9 mouse cellular contexts compared by ENCODE assay signal in the genomic region with DNA sequence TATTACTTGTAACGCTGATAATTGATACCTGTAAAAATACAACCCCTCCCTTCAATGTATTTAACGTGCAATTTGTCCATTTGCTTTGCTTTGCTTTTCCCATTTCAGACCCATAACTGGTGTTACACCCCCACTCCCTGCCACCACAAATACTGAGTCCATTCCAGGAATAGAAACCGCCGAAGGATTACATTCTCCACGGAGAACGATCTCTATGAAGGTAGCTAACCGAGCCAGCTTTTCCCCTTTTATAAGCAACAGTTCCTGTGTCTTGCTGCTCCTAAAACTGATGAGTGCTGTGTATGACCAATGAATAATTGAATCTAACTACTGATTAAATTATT.
DNase-seq lines count a peak whose midpoint lies in the region; ATAC-seq and TF ChIP-seq lines count a peak whose summit lies in the region.
"Had no signal": no experiment of that assay in that cellular context is flagged by ENCODE, and none has a peak within 500 bp of the region (broad histone marks: within the 10 kb centered on the region; RNA-seq: fewer than 3 reads in every experiment).

No protein-coding gene starts in this region.

- TF ChIP-seq CTCF in layer of hippocampus, adult 2 months (conservative IDR thresholded peaks at IDR 0.05) = no peak
- no peak for TF ChIP-seq CTCF in hindbrain, postnatal 0 days (IDR thresholded peaks at IDR 0.05; ENCODE audit: low read depth)

- peak overlapping the region; percentile 37 for H3K9ac ChIP-seq in hindbrain, postnatal 0 days (replicated peaks; ENCODE audit: low read length)
- H3K9ac ChIP-seq in neural tube, embryonic 14.5 days (replicated peaks; ENCODE audit: low read depth, low read length) = peak overlapping the region; percentile 12; the same call in 1 of the 2 replicates

- no peaks in the 10 kb centered on the region for H3K9me3 ChIP-seq in hindbrain, postnatal 0 days (ENCODE audit: low read length)
- H3K9me3 ChIP-seq in neural tube, embryonic 14.5 days (ENCODE audit: control insufficient read depth, low read length) = no peaks in the 10 kb centered on the region

- no peak for DNase-seq in layer of hippocampus, adult 2 months (ENCODE audit: low spot score in 2 of 2)
- no peak for DNase-seq in layer of hippocampus, postnatal 25 days (ENCODE audit: extremely low spot score in 1 of 2, low spot score in 1 of 2)
- peak; percentile 48 for DNase-seq in fibroblast of lung, adult 2 months (ENCODE audit: low read depth)
- DNase-seq in hindbrain, postnatal 0 days (ENCODE audit: low spot score) = peak; percentile 70
- no peak for DNase-seq in layer of hippocampus, postnatal 10 days (ENCODE audit: low spot score in 2 of 2)
- DNase-seq in urinary bladder, postnatal 10 days (ENCODE audit: low spot score) = no peak

- H3K4me1 ChIP-seq in hindbrain, postnatal 0 days (ENCODE audit: insufficient read depth, low read length) = peaks cover 20% of the 10 kb centered on the region
- peaks cover 34% of the 10 kb centered on the region for H3K4me1 ChIP-seq in neural tube, embryonic 14.5 days (ENCODE audit: control insufficient read depth, insufficient read depth, low read length)

- H3K36me3 ChIP-seq in hindbrain, postnatal 0 days (ENCODE audit: insufficient read depth, low read length) = no peaks in the 10 kb centered on the region
- 0 out of 2 replicates have a peak, but pooled peaks cover 4% of the 10 kb centered on the region for H3K36me3 ChIP-seq in neural tube, embryonic 14.5 days (ENCODE audit: control insufficient read depth, insufficient read depth, low read length)

- ATAC-seq in hindbrain, postnatal 0 days = peak; percentile 82
- peak; percentile 71 for ATAC-seq in neural tube, embryonic 14.5 days (ENCODE audit: low read depth)
- no peak for ATAC-seq in granulocyte monocyte progenitor cell, adult 5-6 weeks (replicated peaks; ENCODE audit: poor library complexity, severe bottlenecking)
- ATAC-seq: Patski had no signal

- H3K4me2 ChIP-seq in hindbrain, postnatal 0 days (ENCODE audit: low read depth, low read length) = peak overlapping the region; percentile 51
- H3K4me2 ChIP-seq in neural tube, embryonic 14.5 days (ENCODE audit: low read depth, low read length) = peak overlapping the region; percentile 30

- peak overlapping the region; percentile 87 for H3K27ac ChIP-seq in layer of hippocampus, adult 2 months
- peak overlapping the region; percentile 84 for H3K27ac ChIP-seq in hindbrain, postnatal 0 days
- H3K27ac ChIP-seq in neural tube, embryonic 14.5 days (ENCODE audit: low read depth, low read length) = peak overlapping the region; percentile 81

- no peaks in the 10 kb centered on the region for H3K27me3 ChIP-seq in hindbrain, postnatal 0 days (ENCODE audit: insufficient read depth, low read length)
- H3K27me3 ChIP-seq in neural tube, embryonic 14.5 days (ENCODE audit: control insufficient read depth, insufficient read depth, low read length) = no peaks in the 10 kb centered on the region
- H3K27me3 ChIP-seq: Patski had no signal

- H3K4me3 ChIP-seq in layer of hippocampus, adult 2 months = peak overlapping the region; percentile 49
- peak overlapping the region; percentile 7; the same call in 1 of the 2 replicates for H3K4me3 ChIP-seq in hindbrain, postnatal 0 days (ENCODE audit: low read length)
- H3K4me3 ChIP-seq in neural tube, embryonic 14.5 days (ENCODE audit: low read depth, low read length) = no peak overlapping the region

- 4% methylated on average over 7 of the region's 7 CpGs for WGBS in hindbrain, postnatal 0 days
- WGBS in neural tube, embryonic 14.5 days = 3% methylated on average over 7 of the region's 7 CpGs

Comparison
In these comparisons a context has a peak if more than half of its experiments do, and no peak if none do; other contexts are left out.
1. DNase-seq: peak in fibroblast of lung, adult 2 months (single experiment) and hindbrain, postnatal 0 days (single experiment); none in layer of hippocampus, adult 2 months (0 of 2), layer of hippocampus, postnatal 25 days (0 of 2), layer of hippocampus, postnatal 10 days (0 of 2) and urinary bladder, postnatal 10 days (single experiment).
2. Peak in every context shown above with its lines, with median percentiles within 50 percentile points of each other: H3K27ac ChIP-seq.